Mouse (Mus musculus) megakaryocyte, embryonic 14.5 days (primary cell): Measurements from ENCODE around the gene Chn1.

Source experiments
- FLI1 ChIP-seq: IDR thresholded peaks from 2 replicates; pipeline ENCODE4 v1.6.1; 2012; ENCODE audit warnings: low read length, inconsistent platforms, mixed read lengths
- GATA1 ChIP-seq: IDR thresholded peaks from 3 replicates; pipeline ENCODE4 v1.6.1; 2012; ENCODE audit warnings: mixed read lengths, low read length, inconsistent platforms, borderline replicate concordance

DNA sequence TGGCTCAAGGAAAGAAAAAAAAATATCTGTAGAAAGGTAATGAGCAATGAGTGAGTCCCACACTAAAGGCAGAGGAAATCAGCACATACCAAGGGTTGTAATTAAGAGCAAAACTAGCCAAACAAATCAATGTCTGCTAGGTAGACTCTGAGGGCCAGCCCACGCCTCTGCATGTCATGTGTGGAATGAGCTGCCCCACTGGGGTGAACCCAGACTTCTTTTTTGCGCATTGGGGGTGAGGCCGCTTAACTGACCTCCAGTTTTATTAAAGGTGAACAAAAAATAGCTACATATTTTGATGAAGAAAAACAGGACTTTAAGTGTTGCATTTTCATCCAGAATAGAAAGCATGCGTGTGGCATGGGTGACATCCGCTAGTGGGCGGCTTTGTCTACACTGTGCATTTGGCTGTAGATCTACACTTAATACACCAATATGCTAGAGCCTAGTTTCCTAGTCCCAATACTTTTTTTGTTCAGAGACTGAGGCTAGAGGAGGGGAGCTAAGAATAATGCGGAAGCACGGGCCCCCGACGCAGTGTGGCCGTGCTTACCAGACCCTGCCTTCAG, 114.5 kb downstream of the Chn1 start:
- TF ChIP-seq FLI1 (no peak), GATA1 (no peak)
